Mouse (Mus musculus): ENCODE data around the gene Rpp14. TPM values are rescaled to one million over a fixed set of nuclear protein-coding genes. Genes with fewer than 3 reads are reported as not detected.

Rpp14 gene
- total RNA-seq, 2 experiments from 2014 or later, result 22.8 to 24.6 TPM

GRCm38 (mm10) chr14:8056076-8056475 lies 24.1 kb upstream of the Rpp14 start:
- no peak for DNase-seq

DNA sequence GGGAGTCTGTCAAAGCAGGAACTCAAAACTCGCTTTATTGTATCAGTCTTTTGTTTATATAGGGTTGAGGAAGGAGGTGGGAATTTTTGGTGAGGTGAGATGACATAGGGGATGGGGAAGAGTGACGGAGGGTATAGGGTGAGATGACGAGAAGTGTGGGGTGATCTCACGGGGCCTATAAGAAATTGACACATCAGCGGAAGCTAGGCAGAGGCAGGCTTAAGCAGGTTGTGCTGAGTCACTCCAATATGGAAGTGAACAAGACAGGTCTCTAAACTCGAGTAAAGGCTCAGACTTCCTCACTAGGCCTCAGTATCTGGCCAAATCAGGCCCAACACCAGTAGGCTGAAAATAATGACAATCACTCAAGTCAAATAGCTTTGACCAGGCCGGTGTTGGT lies 20.2 kb upstream of the Rpp14 start:
- DNase-seq, result no peak

- DNase-seq, result no peak
These were observed 18.1 kb upstream of the Rpp14 start for GRCm38 (mm10) chr14:8062076-8062475.

DNA sequence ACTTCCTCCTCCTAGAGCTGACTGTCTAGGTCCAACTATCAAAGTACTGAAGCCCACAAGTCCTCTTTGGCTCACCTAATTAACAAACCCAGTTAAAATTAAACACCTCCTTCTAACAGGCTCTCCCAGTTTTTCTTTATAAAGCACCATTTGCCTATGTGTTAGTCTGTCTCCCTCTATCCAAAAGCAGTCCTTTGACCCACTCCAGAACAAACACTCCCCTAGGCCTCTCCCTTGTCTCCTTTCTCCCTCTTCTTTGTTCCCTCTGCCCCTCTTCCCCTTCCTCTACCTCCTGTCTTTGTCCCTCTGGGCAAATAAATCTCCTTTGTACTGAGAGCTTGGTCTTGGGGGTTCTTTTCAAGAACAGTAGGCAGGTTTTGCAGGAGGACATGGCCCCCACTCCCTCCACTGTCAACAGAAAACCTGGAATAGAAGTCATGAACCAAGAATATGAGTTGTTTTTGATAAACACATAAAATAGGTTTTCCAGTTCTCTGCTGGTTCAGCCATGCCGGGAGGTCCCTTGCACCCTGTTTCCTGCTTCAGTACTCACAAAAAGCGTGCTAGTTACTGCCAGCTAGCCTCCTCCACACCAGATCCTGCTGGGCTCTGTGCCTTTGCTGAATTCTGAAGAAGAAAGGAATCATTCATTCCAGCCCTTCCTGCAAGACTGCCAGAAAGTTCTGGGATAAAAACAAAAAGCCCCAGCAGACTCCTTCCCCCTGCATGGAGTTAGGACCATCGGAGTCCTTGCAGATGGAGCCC lies 17.4 kb upstream of the Rpp14 start:
- DNase-seq, result no peak

DNA sequence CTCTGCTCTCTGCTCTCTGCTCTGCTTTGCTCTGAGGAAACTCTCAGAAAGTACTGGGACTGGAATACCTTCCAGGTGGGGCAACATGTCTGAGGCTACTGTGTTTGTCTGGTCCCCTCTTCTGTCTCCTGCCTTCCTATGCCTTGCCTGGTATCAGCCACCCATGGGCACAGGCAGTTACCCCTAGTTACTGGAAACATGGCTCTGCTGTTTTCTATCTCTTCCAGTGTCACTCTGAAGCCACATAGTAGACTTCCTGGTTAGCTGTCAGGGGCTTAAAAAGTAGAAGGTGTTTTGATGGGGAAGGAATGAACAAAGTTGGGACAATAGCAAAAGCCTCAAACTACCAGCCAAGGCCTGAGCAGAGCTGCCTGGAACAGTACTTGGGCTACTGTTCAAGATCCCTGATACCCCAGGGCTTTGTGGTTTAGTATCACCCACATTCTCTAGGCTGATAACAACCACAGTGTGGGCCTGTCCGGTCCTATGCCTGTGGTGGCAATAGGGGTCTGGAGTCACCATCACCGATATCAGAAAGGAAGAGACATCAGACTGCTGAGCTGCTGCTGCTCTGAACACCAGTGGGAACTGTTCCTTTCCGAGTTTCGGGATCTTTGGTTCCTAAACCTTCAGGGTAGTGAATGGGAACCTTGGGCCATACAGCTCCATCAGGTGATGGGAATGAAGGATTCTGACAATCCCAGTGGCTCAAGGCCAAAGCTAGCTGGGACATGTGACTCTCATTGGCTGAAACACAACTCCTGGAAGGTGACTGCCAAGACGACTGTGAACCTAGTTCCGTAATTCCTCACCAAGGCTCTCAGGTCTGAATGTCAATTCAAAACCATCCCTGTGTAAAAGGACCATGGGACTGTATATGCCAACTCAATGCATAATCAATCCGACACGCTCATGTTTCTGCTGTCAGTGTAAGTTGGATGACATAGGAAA lies 16.1 kb upstream of the Rpp14 start:
- no peak for DNase-seq

GRCm38 (mm10) chr14:8080718-8081117 lies 551 bp downstream of the Rpp14 start:
- no peak for DNase-seq

GRCm38 (mm10) chr14:8082949-8083348 lies 2.8 kb downstream of the Rpp14 start:
- DNase-seq, result no peak

GRCm38 (mm10) chr14:8089016-8089415 lies 8.8 kb downstream of the Rpp14 start:
- no peak for DNase-seq

GRCm38 (mm10) chr14:8092573-8092972 lies 12.4 kb downstream of the Rpp14 start:
- no peak for DNase-seq

DNA sequence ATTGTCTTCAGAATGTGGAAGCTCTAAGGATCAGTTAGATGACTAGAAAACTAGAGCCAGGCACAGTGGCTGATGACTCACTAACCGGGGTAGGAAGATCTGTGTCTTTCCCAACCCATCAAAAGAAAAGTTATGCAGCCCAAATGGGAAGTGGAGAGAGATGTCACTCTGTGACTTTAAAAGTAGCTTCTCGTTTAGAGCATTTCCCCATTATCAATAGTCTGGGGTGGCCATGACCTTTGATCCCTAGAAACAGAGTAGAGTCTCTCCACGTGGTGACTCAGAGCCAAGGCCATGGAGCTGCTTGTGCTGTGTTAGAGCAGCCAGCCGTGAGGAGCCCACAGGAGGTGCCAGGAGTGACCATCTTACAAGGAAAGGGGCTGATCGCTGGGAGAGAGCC lies 13.3 kb downstream of the Rpp14 start:
- DNase-seq, result no peak

DNA sequence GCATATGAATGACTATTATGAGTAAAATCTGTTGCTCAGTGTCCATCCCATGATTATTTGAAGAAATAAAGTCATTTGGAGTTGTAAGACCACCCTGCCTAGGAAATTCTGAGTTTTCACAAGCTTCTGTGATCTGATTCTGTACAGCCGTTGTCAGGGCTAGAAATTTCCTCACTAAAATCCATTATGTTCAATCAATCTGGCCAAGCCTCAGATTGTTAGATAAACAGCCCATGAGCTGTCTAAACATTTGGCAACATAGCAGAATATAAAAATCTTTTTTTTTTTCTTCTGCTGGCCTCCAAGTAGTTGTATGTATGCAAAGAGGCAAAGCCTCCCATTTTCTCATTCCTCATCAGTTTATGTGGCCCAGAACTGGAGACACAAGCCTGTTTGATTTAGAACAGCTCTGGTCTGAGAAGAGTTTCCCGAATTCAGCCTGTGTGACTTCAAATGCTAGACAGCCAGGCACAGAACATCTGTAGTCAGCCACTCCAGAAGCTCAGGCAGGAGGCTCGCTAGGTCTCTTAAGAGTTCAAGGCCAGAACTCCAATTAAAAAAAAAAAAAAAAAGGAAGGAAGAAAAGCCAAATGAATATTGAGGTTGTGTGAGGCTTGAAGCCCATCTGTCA lies 14.9 kb downstream of the Rpp14 start:
- no peak for DNase-seq

GRCm38 (mm10) chr14:8095562-8095950 lies 15.4 kb downstream of the Rpp14 start:
- no peak for DNase-seq

GRCm38 (mm10) chr14:8097978-8098686 lies 18.0 kb downstream of the Rpp14 start, which contains the start of gene Pxk:
Gene Pxk (plus strand): TSS chr14:8098211.
- peak; percentile 91 for DNase-seq

DNA sequence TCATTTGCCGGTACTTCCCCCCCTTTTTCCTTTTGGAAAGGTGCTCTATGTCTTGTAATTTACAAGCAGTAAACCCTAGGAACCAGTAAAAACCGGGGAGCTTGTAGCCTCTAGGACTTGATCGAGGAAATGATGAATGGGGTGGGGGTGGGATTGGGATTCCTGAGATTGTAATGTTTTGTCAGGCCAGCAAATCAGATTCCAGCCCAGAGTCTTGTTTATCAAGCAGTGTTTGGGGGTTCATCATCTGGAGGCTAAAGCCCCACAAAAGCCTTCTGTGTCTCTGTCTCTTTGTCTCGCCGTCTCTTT lies 18.5 kb downstream of the Rpp14 start:
- no peak for DNase-seq

DNA sequence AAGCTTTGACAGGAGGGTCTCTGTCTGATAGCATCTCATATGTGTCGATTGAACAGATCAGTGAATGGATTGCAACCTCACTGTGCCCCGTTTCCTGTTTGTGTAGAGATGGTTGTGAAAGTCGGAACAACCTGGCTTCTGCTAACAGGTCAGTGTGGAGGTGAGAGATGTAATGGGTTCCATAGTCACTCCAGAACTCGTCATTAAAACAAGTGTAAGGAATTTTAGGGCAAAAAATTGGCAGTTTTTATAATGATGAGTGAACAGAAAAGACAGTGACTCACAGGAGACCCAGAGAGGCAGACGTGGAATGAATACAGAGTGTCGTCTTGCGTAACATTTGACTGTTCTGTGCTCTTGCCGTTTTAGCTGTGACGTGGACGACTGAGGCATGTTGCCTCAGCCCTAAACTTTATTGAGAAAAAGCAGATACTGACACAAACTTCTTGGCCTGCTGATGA lies 19.4 kb downstream of the Rpp14 start:
- DNase-seq, result peak; percentile 24

DNA sequence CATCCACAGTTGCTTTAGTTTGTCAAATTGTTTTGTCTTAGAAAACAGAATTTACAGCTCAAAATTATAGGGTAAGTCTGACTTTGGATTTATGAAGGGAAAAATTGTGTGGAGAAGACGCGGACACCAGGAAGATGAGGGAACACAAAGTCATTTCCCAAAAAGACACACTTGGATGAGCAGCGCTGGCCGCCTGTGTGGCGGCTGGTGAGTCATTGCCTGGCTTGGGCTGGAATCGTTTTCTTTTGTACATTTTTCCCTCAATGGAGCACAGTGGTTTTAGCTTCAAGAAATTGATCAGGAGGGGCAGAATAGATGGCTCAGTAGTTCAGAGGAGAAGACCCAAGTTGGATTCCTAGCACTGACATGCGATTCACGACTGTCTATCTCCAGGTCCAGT lies 21.7 kb downstream of the Rpp14 start:
- no peak for DNase-seq

- DNase-seq, result no peak
These were observed 22.5 kb downstream of the Rpp14 start for GRCm38 (mm10) chr14:8102676-8103075.

DNA sequence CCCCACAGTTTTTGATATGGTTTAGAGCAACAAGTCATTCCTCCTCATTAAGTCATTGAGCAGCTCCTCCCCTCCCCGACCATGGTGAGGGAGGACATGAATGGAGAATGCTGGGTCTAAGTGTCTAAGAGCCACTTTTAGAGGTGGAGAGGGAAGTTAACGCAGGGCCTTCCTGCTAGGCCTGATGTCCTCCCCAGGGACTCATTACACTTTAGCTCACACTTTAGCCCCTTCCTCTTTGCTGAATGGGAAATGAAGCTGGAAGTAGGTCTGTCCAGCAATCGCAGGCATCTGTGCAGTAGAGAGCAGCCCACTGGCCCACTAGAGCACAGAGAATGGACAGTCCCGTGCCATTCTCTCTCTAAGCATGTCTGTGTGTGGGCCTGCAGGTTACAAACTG lies 27.9 kb downstream of the Rpp14 start:
- no peak for DNase-seq

GRCm38 (mm10) chr14:8108976-8109375 lies 28.8 kb downstream of the Rpp14 start:
- DNase-seq, result no peak

DNA sequence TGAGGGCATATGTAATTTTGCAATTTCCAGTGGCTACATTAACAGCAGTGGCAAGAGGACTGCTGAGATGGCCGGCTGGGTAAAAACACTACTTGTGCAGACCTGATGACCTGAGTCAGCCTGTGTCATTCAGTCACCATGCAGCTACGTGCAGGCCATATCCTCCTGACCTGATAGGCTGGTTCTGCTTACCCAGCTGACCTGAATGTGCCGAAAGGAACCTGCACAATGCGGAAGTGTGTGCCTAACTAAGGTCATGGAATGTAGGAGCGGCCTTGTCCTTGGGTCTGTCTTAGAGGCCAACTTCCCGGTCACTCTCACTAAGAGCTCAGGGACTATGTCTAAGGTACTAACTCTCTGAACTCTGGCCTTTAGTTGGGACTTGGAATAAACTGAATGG lies 31.4 kb downstream of the Rpp14 start:
- no peak for DNase-seq

DNA sequence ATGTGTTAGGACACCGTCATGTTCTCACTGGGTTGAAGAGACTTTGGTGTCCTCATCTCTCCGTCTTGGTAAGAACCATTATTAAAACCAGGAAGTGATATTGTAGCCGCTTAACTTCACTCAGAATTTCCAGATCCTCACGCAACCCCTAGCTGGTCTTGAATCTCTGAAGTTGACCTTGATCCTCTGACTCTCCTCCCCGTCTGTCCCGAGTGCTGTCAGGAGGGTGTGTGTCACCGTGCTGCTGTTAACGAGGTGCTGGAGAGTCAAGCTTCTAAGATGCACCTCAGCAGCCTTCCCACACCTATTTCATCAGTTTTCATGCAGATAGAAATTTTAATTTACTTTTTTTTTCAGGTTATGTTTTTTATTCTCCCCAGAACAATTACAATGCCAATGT lies 31.9 kb downstream of the Rpp14 start:
- no peak for DNase-seq

DNA sequence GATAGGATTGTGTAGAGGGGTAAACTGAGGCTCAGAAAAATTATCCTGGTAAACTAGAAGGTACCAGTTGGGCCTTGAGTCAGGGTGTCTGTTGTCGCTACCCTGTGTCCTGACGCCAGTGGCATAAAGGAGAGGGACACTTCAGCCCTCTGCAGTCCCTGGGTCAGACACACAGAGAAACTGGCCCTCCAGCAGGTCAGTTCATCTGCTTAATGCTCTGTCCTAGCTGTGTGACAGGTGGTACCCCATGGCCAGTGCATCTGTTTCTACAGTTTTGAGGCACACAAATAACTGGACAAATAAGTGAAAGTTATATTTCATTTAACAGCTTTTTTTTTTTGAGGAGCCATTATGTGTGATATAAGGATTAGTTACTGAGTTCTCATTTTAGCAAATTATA lies 33.4 kb downstream of the Rpp14 start:
- DNase-seq, result no peak

Measured in gastrocnemius, postnatal 25 days (tissue).